Mouse (Mus musculus): ENCODE results near the gene S100a6. TPM values are rescaled to one million over a fixed set of nuclear protein-coding genes. Genes with fewer than 3 reads are reported as not detected.

Gene S100a6
- polyA plus RNA-seq, 1 experiment from 2014 or later: 18.4 TPM

GRCm38 (mm10) chr3:90587361-90588101 is 25.2 kb upstream of the S100a6 start:
- ATAC-seq (replicated peaks): no peak
- no peak overlapping the region for H3K9ac ChIP-seq
- H3K4me3 ChIP-seq: no peak overlapping the region
- no peak overlapping the region for H3K4me2 ChIP-seq
- H3K27me3 ChIP-seq (replicated peaks): no peaks in the 10 kb centered on the region
- no peaks in the 10 kb centered on the region for H3K9me3 ChIP-seq
- H3K27ac ChIP-seq: no peak overlapping the region
- 89% methylated on average over 14 of the region's 14 CpGs for WGBS
- no peaks in the 10 kb centered on the region for H3K4me1 ChIP-seq
- H3K36me3 ChIP-seq (replicated peaks): no peaks in the 10 kb centered on the region

DNA sequence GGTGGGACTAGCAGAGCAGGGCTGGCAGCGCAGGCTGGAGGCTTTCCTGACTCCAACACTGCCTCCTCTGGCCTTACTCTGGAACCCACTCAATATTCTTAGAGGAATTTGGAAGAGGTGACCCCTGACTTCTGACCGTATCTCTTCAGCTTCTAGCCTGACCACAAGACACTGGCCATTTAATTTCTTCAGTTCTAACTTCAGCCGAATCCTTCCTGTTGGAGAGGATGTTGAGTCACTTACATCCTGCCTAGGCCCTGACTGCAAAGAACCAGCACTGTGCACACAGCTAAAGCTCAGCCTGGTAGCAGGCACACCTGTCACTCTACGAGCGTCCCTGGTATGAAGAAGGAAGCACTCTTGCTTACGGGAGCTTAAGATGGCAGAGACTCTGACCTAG is 23.3 kb upstream of the S100a6 start:
- Histone ChIP-seq H3K9me3 (no peaks in the 10 kb centered on the region), H3K4me1 (no peaks in the 10 kb centered on the region), H3K9ac (no peak overlapping the region), H3K27me3 (replicated peaks) (no peaks in the 10 kb centered on the region), H3K4me2 (no peak overlapping the region), H3K36me3 (replicated peaks) (no peaks in the 10 kb centered on the region), H3K4me3 (no peak overlapping the region), H3K27ac (no peak overlapping the region)
- no peak for ATAC-seq (replicated peaks)
- WGBS: 89% methylated on average over 6 of the region's 6 CpGs

- Histone ChIP-seq H3K9me3 (no peaks in the 10 kb centered on the region), H3K27ac (no peak within 1 kb of the TSS), H3K36me3 (replicated peaks) (no peaks in the 10 kb centered on the region), H3K27me3 (replicated peaks) (no peaks in the 10 kb centered on the region), H3K4me1 (no peaks in the 10 kb centered on the region), H3K9ac (no peak within 1 kb of the TSS), H3K4me3 (no peak within 1 kb of the TSS), H3K4me2 (no peak within 1 kb of the TSS)
- ATAC-seq (replicated peaks): no peak
- 84% methylated on average over 8 of the region's 8 CpGs for WGBS
Measured at GRCm38 (mm10) chr3:90589947-90590346, 22.7 kb upstream of the S100a6 start, which contains the start of gene S100a2. Gene S100a2 (plus strand): TSS chr3:90590247.

DNA sequence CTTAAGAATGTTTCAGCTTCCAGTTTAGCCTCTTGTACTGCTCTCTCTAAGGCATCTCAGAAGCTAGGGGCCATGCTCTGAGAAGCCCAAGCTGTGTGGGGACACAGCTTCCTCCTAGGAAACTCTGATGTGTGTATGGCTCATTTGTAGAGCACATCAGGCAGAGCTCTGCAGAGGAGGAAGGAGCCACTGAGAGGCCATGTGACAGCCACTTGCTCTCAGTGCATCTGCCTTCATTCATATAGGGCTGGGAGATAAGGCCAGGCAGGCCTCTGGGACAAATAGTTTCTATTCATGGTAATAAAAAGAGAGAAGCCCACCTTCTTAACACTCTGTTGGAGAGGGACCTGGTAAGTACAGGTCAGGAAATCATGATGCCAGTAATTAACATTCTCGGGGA is 18.2 kb upstream of the S100a6 start:
- ATAC-seq (replicated peaks): no peak
- no peaks in the 10 kb centered on the region for H3K9me3 ChIP-seq
- H3K27me3 ChIP-seq (replicated peaks): no peaks in the 10 kb centered on the region
- 87% methylated on average over 1 of the region's 1 CpGs for WGBS
- no peak overlapping the region for H3K4me3 ChIP-seq
- H3K4me2 ChIP-seq: no peak overlapping the region
- H3K27ac ChIP-seq: no peak overlapping the region
- H3K36me3 ChIP-seq (replicated peaks): no peaks in the 10 kb centered on the region
- no peaks in the 10 kb centered on the region for H3K4me1 ChIP-seq
- no peak overlapping the region for H3K9ac ChIP-seq

- ATAC-seq (replicated peaks): no peak
- Histone ChIP-seq H3K4me1 (no peaks in the 10 kb centered on the region), H3K9me3 (no peaks in the 10 kb centered on the region), H3K9ac (no peak overlapping the region), H3K4me3 (no peak overlapping the region), H3K4me2 (no peak overlapping the region), H3K36me3 (replicated peaks) (no peaks in the 10 kb centered on the region), H3K27me3 (replicated peaks) (no peaks in the 10 kb centered on the region), H3K27ac (no peak overlapping the region)
- WGBS: 82% methylated on average over 5 of the region's 5 CpGs
Measured at GRCm38 (mm10) chr3:90595556-90595955, 17.1 kb upstream of the S100a6 start.

GRCm38 (mm10) chr3:90596810-90597209 is 15.9 kb upstream of the S100a6 start:
- no peak overlapping the region for H3K27ac ChIP-seq
- H3K9ac ChIP-seq: no peak overlapping the region
- H3K36me3 ChIP-seq (replicated peaks): no peaks in the 10 kb centered on the region
- no peak overlapping the region for H3K4me3 ChIP-seq
- H3K4me1 ChIP-seq: no peaks in the 10 kb centered on the region
- no peaks in the 10 kb centered on the region for H3K9me3 ChIP-seq
- ATAC-seq (replicated peaks): no peak
- no peaks in the 10 kb centered on the region for H3K27me3 ChIP-seq (replicated peaks)
- H3K4me2 ChIP-seq: no peak overlapping the region
- WGBS: 93% methylated on average over 6 of the region's 6 CpGs

GRCm38 (mm10) chr3:90597736-90598135 is 14.9 kb upstream of the S100a6 start:
- Histone ChIP-seq H3K4me3 (no peak overlapping the region), H3K9ac (no peak overlapping the region), H3K27ac (no peak overlapping the region), H3K9me3 (no peaks in the 10 kb centered on the region), H3K36me3 (replicated peaks) (no peaks in the 10 kb centered on the region), H3K4me2 (no peak overlapping the region), H3K4me1 (no peaks in the 10 kb centered on the region), H3K27me3 (replicated peaks) (no peaks in the 10 kb centered on the region)
- no peak for ATAC-seq (replicated peaks)
- 61% methylated on average over 6 of the region's 6 CpGs for WGBS

DNA sequence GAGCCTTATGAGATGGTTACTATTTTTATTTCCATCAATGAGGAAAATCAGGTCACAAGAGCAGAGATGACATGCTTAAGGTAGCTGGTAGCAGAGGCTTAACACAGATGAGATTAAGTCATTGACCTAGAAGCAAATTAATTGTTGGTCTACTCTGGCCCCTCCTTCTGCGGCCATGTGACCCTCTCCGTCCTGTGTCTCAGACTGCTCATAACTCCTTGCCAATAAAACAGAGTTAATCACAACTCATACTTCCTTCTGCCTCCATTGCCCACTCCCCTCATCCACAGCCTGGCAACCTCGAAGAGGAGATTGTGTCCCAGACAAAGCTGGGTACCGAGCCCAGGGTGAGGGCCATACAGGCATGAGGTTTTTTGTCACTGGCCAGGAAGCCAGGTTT is 14.5 kb upstream of the S100a6 start:
- ATAC-seq (replicated peaks): no peak
- Histone ChIP-seq H3K27me3 (replicated peaks) (no peaks in the 10 kb centered on the region), H3K4me2 (no peak overlapping the region), H3K36me3 (replicated peaks) (no peaks in the 10 kb centered on the region), H3K27ac (no peak overlapping the region), H3K9me3 (no peaks in the 10 kb centered on the region), H3K4me3 (no peak overlapping the region), H3K9ac (no peak overlapping the region), H3K4me1 (no peaks in the 10 kb centered on the region)
- WGBS: 83% methylated on average over 4 of the region's 4 CpGs

GRCm38 (mm10) chr3:90599401-90599800 is 13.3 kb upstream of the S100a6 start:
- Histone ChIP-seq H3K9ac (no peak overlapping the region), H3K36me3 (replicated peaks) (no peaks in the 10 kb centered on the region), H3K4me2 (no peak overlapping the region), H3K4me3 (no peak overlapping the region), H3K27me3 (replicated peaks) (no peaks in the 10 kb centered on the region), H3K4me1 (no peaks in the 10 kb centered on the region), H3K9me3 (no peaks in the 10 kb centered on the region), H3K27ac (no peak overlapping the region)
- 86% methylated on average over 3 of the region's 3 CpGs for WGBS
- no peak for ATAC-seq (replicated peaks)

GRCm38 (mm10) chr3:90600036-90600435 is 12.6 kb upstream of the S100a6 start:
- Histone ChIP-seq H3K36me3 (replicated peaks) (no peaks in the 10 kb centered on the region), H3K9me3 (no peaks in the 10 kb centered on the region), H3K27ac (no peak overlapping the region), H3K4me1 (no peaks in the 10 kb centered on the region), H3K4me2 (no peak overlapping the region), H3K4me3 (no peak overlapping the region), H3K9ac (no peak overlapping the region), H3K27me3 (replicated peaks) (no peaks in the 10 kb centered on the region)
- 88% methylated on average over 6 of the region's 6 CpGs for WGBS
- ATAC-seq (replicated peaks): no peak

- H3K27me3 ChIP-seq (replicated peaks): no peaks in the 10 kb centered on the region
- 83% methylated on average over 8 of the region's 8 CpGs for WGBS
- no peaks in the 10 kb centered on the region for H3K9me3 ChIP-seq
- H3K4me1 ChIP-seq: no peaks in the 10 kb centered on the region
- no peaks in the 10 kb centered on the region for H3K36me3 ChIP-seq (replicated peaks)
- ATAC-seq (replicated peaks): no peak
- no peak overlapping the region for H3K9ac ChIP-seq
- no peak overlapping the region for H3K4me2 ChIP-seq
- no peak overlapping the region for H3K27ac ChIP-seq
- H3K4me3 ChIP-seq: no peak overlapping the region
Measured at GRCm38 (mm10) chr3:90600458-90601195, 12.1 kb upstream of the S100a6 start.

- 88% methylated on average over 11 of the region's 11 CpGs for WGBS
Measured at GRCm38 (mm10) chr3:90601486-90602110, 11.1 kb upstream of the S100a6 start, which contains the start of gene Gm42674. Gene Gm42674 (plus strand): TSS chr3:90601904.

More at GRCm38 (mm10) chr3:90601486-90602110, 11.1 kb upstream of the S100a6 start, which contains the start of gene Gm42674:
- H3K4me1 ChIP-seq: no peaks in the 10 kb centered on the region
- H3K36me3 ChIP-seq (replicated peaks): no peaks in the 10 kb centered on the region
- H3K9ac ChIP-seq: no peak within 1 kb of the TSS
- ATAC-seq (replicated peaks): no peak
- H3K4me3 ChIP-seq: no peak within 1 kb of the TSS
- no peak within 1 kb of the TSS for H3K27ac ChIP-seq
- H3K27me3 ChIP-seq (replicated peaks): no peaks in the 10 kb centered on the region
- no peaks in the 10 kb centered on the region for H3K9me3 ChIP-seq
- no peak within 1 kb of the TSS for H3K4me2 ChIP-seq

Measured in midbrain, embryonic 15.5 days (tissue).